Mouse (Mus musculus): Measurements from ENCODE around the gene Agfg2. TPM values are rescaled to one million over a fixed set of nuclear protein-coding genes. Genes with fewer than 3 reads are reported as not detected.
A peak's percentile ranks its signal among the peaks of the same experiment; 100 is the strongest.

Agfg2 gene
- polyA plus RNA-seq, 1 experiment from 2014 or later: 16.4 TPM

DNA sequence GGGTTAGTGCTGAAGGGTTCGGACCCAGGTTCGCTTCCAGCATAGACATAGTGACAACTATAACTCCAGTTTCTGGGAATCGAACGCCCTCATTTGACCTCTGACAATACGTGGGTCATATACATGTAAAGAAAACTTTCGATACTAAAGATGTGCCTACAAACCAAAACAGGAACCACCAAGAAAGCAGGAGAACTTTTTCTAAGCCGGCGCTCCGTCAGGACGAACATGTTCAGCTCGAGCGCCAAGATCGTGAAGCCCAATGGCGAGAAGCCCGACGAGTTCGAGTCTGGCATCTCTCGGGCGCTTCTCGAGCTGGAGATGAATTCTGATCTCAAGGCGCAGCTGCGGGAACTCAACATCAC is 83.2 kb downstream of the Agfg2 start:
- no peak for ATAC-seq (replicated peaks; ENCODE audit: low FRiP score, low TSS enrichment, low read depth)
- H3K27me3 ChIP-seq (replicated peaks; ENCODE audit: control insufficient read depth, insufficient read depth, low read length): no peaks in the 10 kb centered on the region
- H3K27ac ChIP-seq (ENCODE audit: low read depth): peak overlapping the region; percentile 65
- peaks cover 16% of the 10 kb centered on the region for H3K4me1 ChIP-seq (replicated peaks; ENCODE audit: control insufficient read depth, insufficient read depth, low read length)
- DNase-seq (ENCODE audit: low spot score): peak; percentile 79
- no peaks in the 10 kb centered on the region for H3K9me3 ChIP-seq (ENCODE audit: control insufficient read depth, low read length)
- peaks cover 15% of the 10 kb centered on the region for H3K36me3 ChIP-seq (ENCODE audit: control insufficient read depth, insufficient read depth, low read length)
- peak overlapping the region; percentile 71 for H3K4me3 ChIP-seq (ENCODE audit: low read depth, low read length)
- H3K4me2 ChIP-seq (ENCODE audit: low read length): peak overlapping the region; percentile 52
- peak overlapping the region; percentile 43 for H3K9ac ChIP-seq (ENCODE audit: low read length)
- WGBS: under 1% methylated on average over 22 of the region's 22 CpGs

DNA sequence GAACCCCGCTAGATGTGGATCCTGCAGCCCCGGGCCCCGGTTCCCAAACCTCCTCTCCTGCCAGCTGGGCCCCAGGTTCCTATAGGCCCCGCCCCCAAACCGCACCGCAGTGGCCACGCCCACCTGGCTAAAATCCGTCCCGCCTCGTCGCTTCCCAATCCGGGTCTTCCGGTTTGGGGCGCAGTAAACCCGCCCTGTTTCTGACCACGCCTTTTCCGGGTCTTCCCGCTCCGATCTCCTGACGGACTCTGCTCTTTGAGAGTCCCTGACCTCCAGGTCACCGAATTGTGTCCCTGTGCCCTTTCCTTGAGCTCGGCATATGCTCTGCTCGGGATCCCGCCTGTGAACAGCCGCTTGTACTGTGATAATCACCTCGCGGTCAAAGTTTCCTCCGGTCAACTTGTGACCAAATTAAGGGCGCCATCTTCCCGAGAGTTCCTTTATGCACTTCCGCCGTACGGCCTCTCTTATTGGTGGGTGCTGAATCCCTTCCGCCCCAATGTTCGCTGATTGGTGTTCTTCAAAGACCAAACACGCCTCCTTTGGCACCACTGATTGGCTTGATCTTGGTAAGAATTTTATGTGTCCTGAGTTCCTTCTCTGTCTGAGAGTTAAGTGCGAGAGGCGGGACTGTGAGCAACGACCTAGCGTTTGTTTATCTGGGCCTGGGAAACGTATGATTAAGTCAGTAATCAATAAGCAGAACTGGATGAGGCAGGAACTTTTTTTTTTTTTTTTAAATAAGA is 83.7 kb downstream of the Agfg2 start, which contains the start of gene Mospd3:
TSS of gene Mospd3 (minus strand) at position 440 of the 746 bp plus-strand sequence.
- H3K4me2 ChIP-seq (ENCODE audit: low read length): peak within 1 kb of the TSS; percentile 77
- peak within 1 kb of the TSS; percentile 71 for H3K4me3 ChIP-seq (ENCODE audit: low read depth, low read length)
- H3K9me3 ChIP-seq (ENCODE audit: control insufficient read depth, low read length): no peaks in the 10 kb centered on the region
- peaks cover 15% of the 10 kb centered on the region for H3K36me3 ChIP-seq (ENCODE audit: control insufficient read depth, insufficient read depth, low read length)
- peak; percentile 97 for DNase-seq (ENCODE audit: low spot score)
- peak within 1 kb of the TSS; percentile 80 for H3K27ac ChIP-seq (ENCODE audit: low read depth)
- WGBS: under 1% methylated on average over 41 of the region's 41 CpGs
- no peaks in the 10 kb centered on the region for H3K27me3 ChIP-seq (replicated peaks; ENCODE audit: control insufficient read depth, insufficient read depth, low read length)
- ATAC-seq (replicated peaks; ENCODE audit: low FRiP score, low TSS enrichment, low read depth): peak; percentile 93
- H3K9ac ChIP-seq (ENCODE audit: low read length): peak within 1 kb of the TSS; percentile 71
- H3K4me1 ChIP-seq (replicated peaks; ENCODE audit: control insufficient read depth, insufficient read depth, low read length): peaks cover 16% of the 10 kb centered on the region

Other genes starting within 250 kb of the Agfg2 start
- gene Zan, start 207.7 kb downstream of the Agfg2 start, polyA plus RNA-seq (2014; fragmentation: Nextera tagmentation; extraction: Ambion mirVana): 0.90 and 0.93 TPM in 2 replicates
- 58.8 and 65.1 TPM in 2 replicates for gene Pop7, start 182.2 kb downstream of the Agfg2 start, polyA plus RNA-seq (2014; fragmentation: Nextera tagmentation; extraction: Ambion mirVana)
- 12.1 and 13.5 TPM in 2 replicates for gene Gigyf1, start 166.2 kb downstream of the Agfg2 start, polyA plus RNA-seq (2014; fragmentation: Nextera tagmentation; extraction: Ambion mirVana)
- gene Epo, start 151.5 kb downstream of the Agfg2 start, polyA plus RNA-seq (2014; fragmentation: Nextera tagmentation; extraction: Ambion mirVana): 0.71 and 0.80 TPM in 2 replicates
- gene Gnb2, start 151.2 kb downstream of the Agfg2 start, polyA plus RNA-seq (2014; fragmentation: Nextera tagmentation; extraction: Ambion mirVana): 390 and 430 TPM in 2 replicates
- gene Actl6b, start 131.2 kb downstream of the Agfg2 start, polyA plus RNA-seq (2014; fragmentation: Nextera tagmentation; extraction: Ambion mirVana): 3.5 and 6.7 TPM in 2 replicates
- gene Tfr2, start 114.9 kb downstream of the Agfg2 start, polyA plus RNA-seq (2014; fragmentation: Nextera tagmentation; extraction: Ambion mirVana): 0.34 and 0.38 TPM in 2 replicates
- 29.0 and 29.4 TPM in 2 replicates for gene Mospd3, start 83.7 kb downstream of the Agfg2 start, polyA plus RNA-seq (2014; fragmentation: Nextera tagmentation; extraction: Ambion mirVana)
- gene Pcolce, start 70.9 kb downstream of the Agfg2 start, polyA plus RNA-seq (2014; fragmentation: Nextera tagmentation; extraction: Ambion mirVana): 112 and 126 TPM in 2 replicates
- 0.11 and 0.28 TPM in 2 replicates for gene Fbxo24, start 55.7 kb downstream of the Agfg2 start, polyA plus RNA-seq (2014; fragmentation: Nextera tagmentation; extraction: Ambion mirVana)
- 31.2 and 35.3 TPM in 2 replicates for gene Lrch4, start 55.6 kb downstream of the Agfg2 start, polyA plus RNA-seq (2014; fragmentation: Nextera tagmentation; extraction: Ambion mirVana)
- gene Gm20605, start 55.6 kb downstream of the Agfg2 start, polyA plus RNA-seq (2014; fragmentation: Nextera tagmentation; extraction: Ambion mirVana): 9.2 and 10.1 TPM in 2 replicates
- 6.9 and 10.2 TPM in 2 replicates for gene Sap25, start 43.4 kb downstream of the Agfg2 start, polyA plus RNA-seq (2014; fragmentation: Nextera tagmentation; extraction: Ambion mirVana)
- 0.08 TPM in 1 of 2 replicates, not detected in the other for gene Irs3, start 39.0 kb downstream of the Agfg2 start, polyA plus RNA-seq (2014; fragmentation: Nextera tagmentation; extraction: Ambion mirVana)
- gene Nyap1, start 56.9 kb upstream of the Agfg2 start, polyA plus RNA-seq (2014; fragmentation: Nextera tagmentation; extraction: Ambion mirVana): 1.5 and 1.9 TPM in 2 replicates
- gene Tsc22d4, start 61.0 kb upstream of the Agfg2 start, polyA plus RNA-seq (2014; fragmentation: Nextera tagmentation; extraction: Ambion mirVana): 121 and 125 TPM in 2 replicates
- gene Ppp1r35, start 94.1 kb upstream of the Agfg2 start, polyA plus RNA-seq (2014; fragmentation: Nextera tagmentation; extraction: Ambion mirVana): 25.5 and 35.4 TPM in 2 replicates
- 12.1 and 15.4 TPM in 2 replicates for gene Mepce, start 102.9 kb upstream of the Agfg2 start, polyA plus RNA-seq (2014; fragmentation: Nextera tagmentation; extraction: Ambion mirVana)
- gene Zcwpw1, start 103.1 kb upstream of the Agfg2 start, polyA plus RNA-seq (2014; fragmentation: Nextera tagmentation; extraction: Ambion mirVana): 14.4 and 17.9 TPM in 2 replicates
- gene Pilra, start 151.6 kb upstream of the Agfg2 start, polyA plus RNA-seq (2014; fragmentation: Nextera tagmentation; extraction: Ambion mirVana): 2.5 and 3.0 TPM in 2 replicates
- 0.66 and 1.4 TPM in 2 replicates for gene Pilrb1, start 173.4 kb upstream of the Agfg2 start, polyA plus RNA-seq (2014; fragmentation: Nextera tagmentation; extraction: Ambion mirVana)
- gene Pilrb2, start 187.1 kb upstream of the Agfg2 start, polyA plus RNA-seq (2014; fragmentation: Nextera tagmentation; extraction: Ambion mirVana): 0.55 and 0.63 TPM in 2 replicates
- gene Cyp3a13, start 236.9 kb upstream of the Agfg2 start, polyA plus RNA-seq (2014; fragmentation: Nextera tagmentation; extraction: Ambion mirVana): 13.2 and 13.6 TPM in 2 replicates

All from intestine, embryonic 14.5 days (tissue).